Mouse (Mus musculus) embryonic facial prominence, embryonic 12.5 days (tissue): ENCODE measurements around the gene Synj1. TPM values are rescaled to one million over a fixed set of nuclear protein-coding genes. Genes with fewer than 3 reads are reported as not detected.
A peak's percentile ranks its signal among the peaks of the same experiment; 100 is the strongest.

Experiments
- ATAC-seq: fragments of 200-750 bp; cut with Nextera tagmentation; 2 replicates; pipeline ENCODE4 v1.8.0; 2017; ENCODE audit not compliant: insufficient number of reproducible peaks, insufficient read depth, low FRiP score, low TSS enrichment
- H3K27ac ChIP-seq: fragments of 300-500 bp; sonication (generic); 2 replicates; pipeline ENCODE4 v1.5.1; 2016; ENCODE audit warnings: mild to moderate bottlenecking
- H3K27me3 ChIP-seq: fragments of 300-500 bp; sonication (generic); 2 replicates; pipeline ENCODE4 v1.6.1; 2016; ENCODE audit warnings: mild to moderate bottlenecking, moderate library complexity
- H3K36me3 ChIP-seq: fragments of 300-500 bp; sonication (generic); 2 replicates; pipeline ENCODE4 v1.6.1; 2016; ENCODE audit warnings: mild to moderate bottlenecking
- H3K4me1 ChIP-seq: fragments of 300-500 bp; sonication (generic); 2 replicates; pipeline ENCODE4 v1.6.1; 2016
- H3K4me2 ChIP-seq: fragments of 300-500 bp; sonication (generic); replicated peaks from 2 replicates; pipeline ENCODE4 v1.6.1; 2016; ENCODE audit warnings: mild to moderate bottlenecking, moderate library complexity
- H3K4me3 ChIP-seq: fragments of 300-500 bp; sonication (generic); 2 replicates; pipeline ENCODE4 v1.5.1; 2016; ENCODE audit warnings: mild to moderate bottlenecking
- H3K9ac ChIP-seq: fragments of 300-500 bp; sonication (generic); 2 replicates; pipeline ENCODE4 v1.6.1; 2016; ENCODE audit warnings: mild to moderate bottlenecking, moderate library complexity
- H3K9me3 ChIP-seq: fragments of 300-500 bp; sonication (generic); 2 replicates; pipeline ENCODE4 v1.6.1; 2016; ENCODE audit warnings: mild to moderate bottlenecking, moderate library complexity
- WGBS: fragments of 180-500 bp; shearing (Covaris S2); methylation state at CpG from one replicate; pipeline ENCODE4 v1.1.7; 2016; 5-methylcytosine and 5-hydroxymethylcytosine counted together
- polyA plus RNA-seq: library from polyadenylated mRNA; unstranded; fragments of >200 nt; fragmentation: Nextera tagmentation; extraction: Ambion mirVana; gene quantifications from 2 replicates; pipeline ENCODE4 v1.2.1, GENCODE M21; 2016

Synj1 gene
- polyA plus RNA-seq, 1 experiment from 2014 or later: 12.7 TPM

DNA sequence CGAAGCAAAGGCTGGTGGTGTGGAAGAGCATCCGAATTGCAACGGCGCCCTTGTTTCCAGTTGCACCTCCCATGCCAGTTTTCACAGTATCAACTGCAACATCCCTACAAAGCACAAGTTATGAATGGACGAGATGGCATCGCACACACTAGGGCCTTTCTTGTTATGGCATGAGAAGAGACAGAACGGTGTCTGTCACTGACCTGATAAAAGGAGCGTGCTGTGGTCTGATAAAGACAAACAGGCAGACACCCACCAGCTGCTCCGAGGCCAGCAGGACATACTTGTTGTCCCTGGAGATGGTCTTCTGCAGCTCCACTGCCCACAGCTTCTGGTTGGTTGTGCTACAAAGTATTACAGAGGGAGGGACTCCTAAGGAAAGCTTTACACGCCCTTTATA lies 46.8 kb downstream of the Synj1 start:
- no peak for ATAC-seq
- H3K36me3 ChIP-seq: peaks cover 18% of the 10 kb centered on the region; the same call in 1 of the 2 replicates
- H3K9ac ChIP-seq: no peak overlapping the region
- no peaks in the 10 kb centered on the region for H3K9me3 ChIP-seq
- H3K4me1 ChIP-seq: no peaks in the 10 kb centered on the region
- H3K27me3 ChIP-seq: no peaks in the 10 kb centered on the region
- no peak overlapping the region for H3K27ac ChIP-seq
- WGBS: 90% methylated on average over 10 of the region's 10 CpGs
- H3K4me3 ChIP-seq: no peak overlapping the region
- no peak overlapping the region for H3K4me2 ChIP-seq

DNA sequence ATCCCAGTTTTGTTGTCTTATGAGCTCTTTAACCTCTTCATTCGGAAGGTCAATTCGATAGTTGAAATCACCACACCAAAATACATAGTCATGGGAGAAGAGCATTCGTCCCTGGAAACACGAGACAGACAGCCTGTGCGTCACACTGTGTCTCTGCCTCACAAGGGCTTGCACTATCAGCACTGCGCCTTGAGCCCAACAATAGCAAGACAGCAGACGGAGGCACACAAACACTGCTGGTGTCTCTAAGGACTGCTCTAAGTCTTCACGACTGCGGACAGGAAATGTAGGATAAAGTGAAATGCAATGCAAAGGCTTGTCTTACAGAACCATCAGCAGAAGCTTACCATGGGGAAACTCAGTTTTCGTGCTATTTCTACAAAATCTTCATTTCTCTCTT lies 47.2 kb downstream of the Synj1 start:
- peaks cover 14% of the 10 kb centered on the region; the same call in 1 of the 2 replicates for H3K36me3 ChIP-seq
- H3K9ac ChIP-seq: no peak overlapping the region
- ATAC-seq: no peak
- H3K4me2 ChIP-seq: no peak overlapping the region
- H3K9me3 ChIP-seq: no peaks in the 10 kb centered on the region
- H3K27ac ChIP-seq: no peak overlapping the region
- no peaks in the 10 kb centered on the region for H3K27me3 ChIP-seq
- H3K4me3 ChIP-seq: no peak overlapping the region
- 83% methylated on average over 10 of the region's 10 CpGs for WGBS
- no peaks in the 10 kb centered on the region for H3K4me1 ChIP-seq

- Histone ChIP-seq H3K4me1 (no peaks in the 10 kb centered on the region), H3K9ac (no peak overlapping the region), H3K36me3 (peaks cover 14% of the 10 kb centered on the region; the same call in 1 of the 2 replicates), H3K27me3 (no peaks in the 10 kb centered on the region), H3K4me3 (no peak overlapping the region), H3K4me2 (no peak overlapping the region), H3K9me3 (no peaks in the 10 kb centered on the region), H3K27ac (no peak overlapping the region)
- no peak for ATAC-seq
- 89% methylated on average over 4 of the region's 4 CpGs for WGBS
These were observed 47.9 kb downstream of the Synj1 start for GRCm38 (mm10) chr16:90963231-90963630.

- 76% methylated on average over 5 of the region's 5 CpGs for WGBS
These were observed 52.6 kb downstream of the Synj1 start for GRCm38 (mm10) chr16:90958301-90959085.

DNA sequence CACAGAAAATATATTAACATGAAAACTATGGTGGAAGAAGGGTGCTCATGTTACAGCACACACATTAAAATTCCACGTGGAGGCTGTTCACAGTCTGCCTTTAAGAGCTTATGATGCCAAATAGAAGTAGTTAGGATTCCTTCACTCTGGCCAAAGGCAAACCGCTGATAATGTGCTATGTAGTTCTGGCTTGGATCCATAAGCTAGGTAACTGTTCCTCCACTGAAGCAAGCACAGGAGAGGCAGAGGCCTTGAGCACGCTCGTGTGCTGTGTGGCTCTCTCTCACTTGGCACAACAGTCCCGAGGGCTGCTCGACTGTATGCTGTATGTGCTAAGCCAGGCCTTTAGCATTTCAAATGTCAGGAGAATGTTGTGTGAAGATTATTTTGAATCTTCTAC lies 55.6 kb downstream of the Synj1 start:
- H3K9me3 ChIP-seq: no peaks in the 10 kb centered on the region

More at GRCm38 (mm10) chr16:90958301-90959085, 52.6 kb downstream of the Synj1 start:
- Histone ChIP-seq H3K27me3 (no peaks in the 10 kb centered on the region), H3K9ac (no peak overlapping the region), H3K27ac (no peak overlapping the region), H3K4me3 (no peak overlapping the region), H3K4me1 (no peaks in the 10 kb centered on the region), H3K36me3 (peaks cover 10% of the 10 kb centered on the region), H3K9me3 (no peaks in the 10 kb centered on the region), H3K4me2 (no peak overlapping the region)
- no peak for ATAC-seq

DNA sequence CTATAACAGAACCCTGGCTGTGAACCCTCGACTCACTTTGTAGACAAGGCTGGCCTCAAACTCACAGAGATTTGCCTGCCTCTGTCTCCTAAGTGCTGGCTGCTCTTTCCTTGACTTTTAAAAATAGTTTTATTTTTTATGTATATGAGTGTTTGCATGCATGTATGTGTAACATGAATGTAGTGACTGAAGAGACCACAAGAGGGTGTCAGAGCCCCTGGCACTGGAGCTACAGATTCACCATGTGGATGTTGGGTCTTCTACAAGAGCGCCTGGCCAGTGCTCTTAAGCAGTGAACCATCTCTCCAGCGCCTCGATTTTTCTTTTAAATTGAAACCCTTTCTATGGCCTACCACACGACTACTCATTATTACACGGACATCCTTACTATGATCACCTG lies 57.3 kb downstream of the Synj1 start:
- Histone ChIP-seq H3K4me1 (no peaks in the 10 kb centered on the region), H3K4me2 (no peak overlapping the region), H3K9me3 (no peaks in the 10 kb centered on the region), H3K27ac (no peak overlapping the region), H3K27me3 (no peaks in the 10 kb centered on the region), H3K36me3 (peaks cover 21% of the 10 kb centered on the region), H3K9ac (no peak overlapping the region), H3K4me3 (no peak overlapping the region)
- no peak for ATAC-seq
- 87% methylated on average over 6 of the region's 6 CpGs for WGBS

More for the DNA sequence above, 55.6 kb downstream of the Synj1 start:
- H3K27me3 ChIP-seq: no peaks in the 10 kb centered on the region
- H3K4me2 ChIP-seq: no peak overlapping the region
- H3K9ac ChIP-seq: no peak overlapping the region
- 83% methylated on average over 6 of the region's 6 CpGs for WGBS
- ATAC-seq: no peak
- H3K27ac ChIP-seq: no peak overlapping the region
- H3K4me3 ChIP-seq: no peak overlapping the region
- H3K4me1 ChIP-seq: no peaks in the 10 kb centered on the region
- peaks cover 11% of the 10 kb centered on the region for H3K36me3 ChIP-seq

GRCm38 (mm10) chr16:90953147-90953546 lies 58.0 kb downstream of the Synj1 start:
- peaks cover 21% of the 10 kb centered on the region for H3K36me3 ChIP-seq
- 89% methylated on average over 9 of the region's 9 CpGs for WGBS

DNA sequence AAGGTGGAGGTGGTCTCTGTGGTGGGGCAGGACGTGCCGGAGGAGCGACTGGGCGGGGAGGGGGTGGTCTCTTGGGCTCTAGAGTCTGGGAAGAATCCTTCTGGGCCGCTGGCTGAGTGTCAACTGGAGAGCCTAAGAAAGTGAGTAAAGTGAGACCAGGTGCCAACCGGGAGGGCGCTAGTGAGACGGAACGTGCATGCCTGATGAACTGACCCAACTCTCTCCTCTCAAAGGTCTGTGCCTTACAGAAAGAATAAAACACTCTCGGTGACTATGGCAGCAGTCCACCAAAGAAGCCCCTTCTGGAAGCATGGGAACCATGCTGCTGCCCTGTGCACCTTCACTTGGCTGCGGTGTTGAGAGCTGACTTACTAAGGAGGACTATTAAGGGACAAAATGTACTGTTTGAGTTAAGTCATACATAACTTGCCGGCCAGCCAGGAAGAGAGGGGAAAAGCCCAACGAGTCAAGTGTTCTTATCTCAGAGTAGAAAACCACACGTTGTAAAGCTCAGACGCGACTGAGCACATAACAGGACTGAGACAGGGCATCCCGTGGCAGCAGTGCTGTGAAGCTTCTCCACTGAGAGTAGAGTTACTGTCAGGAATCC lies 60.6 kb downstream of the Synj1 start:
- Histone ChIP-seq H3K27me3 (no peaks in the 10 kb centered on the region), H3K4me3 (no peak overlapping the region), H3K4me2 (no peak overlapping the region), H3K9me3 (no peaks in the 10 kb centered on the region), H3K4me1 (no peaks in the 10 kb centered on the region), H3K9ac (no peak overlapping the region), H3K27ac (no peak overlapping the region), H3K36me3 (peaks cover 24% of the 10 kb centered on the region)
- ATAC-seq: no peak
- WGBS: 53% methylated on average over 17 of the region's 17 CpGs

More at GRCm38 (mm10) chr16:90953147-90953546, 58.0 kb downstream of the Synj1 start:
- H3K27me3 ChIP-seq: no peaks in the 10 kb centered on the region
- no peak overlapping the region for H3K4me2 ChIP-seq
- no peak overlapping the region for H3K9ac ChIP-seq
- H3K27ac ChIP-seq: no peak overlapping the region
- H3K4me1 ChIP-seq: no peaks in the 10 kb centered on the region
- no peak for ATAC-seq
- H3K4me3 ChIP-seq: no peak overlapping the region
- H3K9me3 ChIP-seq: no peaks in the 10 kb centered on the region

DNA sequence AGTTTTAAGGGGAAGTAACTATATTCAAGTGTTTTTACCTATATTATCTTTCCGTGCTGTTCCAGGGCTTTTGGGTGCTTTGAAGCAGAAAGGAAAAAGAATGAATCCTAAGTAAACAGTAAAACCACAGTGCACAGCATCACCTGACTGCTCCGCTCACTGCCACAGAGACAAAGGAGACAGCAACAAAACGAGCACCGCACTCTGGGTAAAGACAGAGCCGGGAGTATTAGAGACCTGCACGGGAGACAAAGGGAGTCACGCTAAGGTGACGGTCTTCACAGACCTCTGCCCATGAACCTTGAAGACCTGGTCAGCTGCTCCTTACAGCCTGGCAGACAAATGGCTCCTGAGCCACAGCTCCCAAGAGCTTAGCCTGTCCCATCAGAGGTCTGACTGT lies 64.1 kb downstream of the Synj1 start:
- Histone ChIP-seq H3K36me3 (peaks cover 32% of the 10 kb centered on the region), H3K9ac (no peak overlapping the region), H3K9me3 (no peaks in the 10 kb centered on the region), H3K4me3 (no peak overlapping the region), H3K4me2 (no peak overlapping the region), H3K27ac (no peak overlapping the region), H3K27me3 (no peaks in the 10 kb centered on the region), H3K4me1 (no peaks in the 10 kb centered on the region)
- WGBS: 88% methylated on average over 8 of the region's 8 CpGs
- ATAC-seq: no peak

GRCm38 (mm10) chr16:90941246-90941645 lies 69.9 kb downstream of the Synj1 start:
- no peak for ATAC-seq
- no peaks in the 10 kb centered on the region for H3K27me3 ChIP-seq

GRCm38 (mm10) chr16:90934687-90935328 lies 76.3 kb downstream of the Synj1 start, which contains the start of gene Cfap298:
Cfap298 (minus strand) TSS chr16:90935114.
- H3K9ac ChIP-seq: peak within 1 kb of the TSS; percentile 71
- H3K9me3 ChIP-seq: no peaks in the 10 kb centered on the region
- H3K27me3 ChIP-seq: no peaks in the 10 kb centered on the region
- peak within 1 kb of the TSS; percentile 80 for H3K4me2 ChIP-seq
- H3K27ac ChIP-seq: peak within 1 kb of the TSS; percentile 75
- peak within 1 kb of the TSS; percentile 87 for H3K4me3 ChIP-seq
- peaks cover 2% of the 10 kb centered on the region; the same call in 1 of the 2 replicates for H3K4me1 ChIP-seq
- peak; percentile 93 for ATAC-seq
- whole genome bisulfite sequencing: under 1% methylated on average over 56 of the region's 56 CpGs
- H3K36me3 ChIP-seq: 0 out of 2 replicates have a peak, but pooled peaks cover under 1% of the 10 kb centered on the region

More at GRCm38 (mm10) chr16:90941246-90941645, 69.9 kb downstream of the Synj1 start:
- no peak overlapping the region for H3K9ac ChIP-seq
- no peak overlapping the region for H3K4me2 ChIP-seq
- 91% methylated on average over 7 of the region's 7 CpGs for WGBS
- H3K4me3 ChIP-seq: no peak overlapping the region
- peaks cover 17% of the 10 kb centered on the region for H3K36me3 ChIP-seq
- no peaks in the 10 kb centered on the region for H3K9me3 ChIP-seq
- H3K27ac ChIP-seq: no peak overlapping the region
- H3K4me1 ChIP-seq: no peaks in the 10 kb centered on the region
